Mouse (Mus musculus): ENCODE data around the gene Dynlt1b. TPM values are rescaled to one million over a fixed set of nuclear protein-coding genes. Genes with fewer than 3 reads are reported as not detected.
A peak's percentile ranks its signal among the peaks of the same experiment; 100 is the strongest.
"Not testable (repeated sequence)": the region's sequence is repeated elsewhere in the genome, so short reads cannot be mapped to it uniquely, and the experiment has no call there.

Gene Dynlt1b
- polyA plus RNA-seq, 1 experiment from 2014 or later, result 471 TPM

- H3K4me3 ChIP-seq, H3K4me1 ChIP-seq, H3K9ac ChIP-seq, H3K27me3 ChIP-seq, H3K9me3 ChIP-seq, H3K4me2 ChIP-seq, H3K36me3 ChIP-seq, H3K27ac ChIP-seq: not testable (repeated sequence)
- WGBS, result 11% methylated on average over 9 of the region's 13 CpGs
- peak; percentile 54; the same call in 1 of the 2 replicates for ATAC-seq (ENCODE audit: borderline replicate concordance, extremely low read depth, low FRiP score, low TSS enrichment)
These were observed 30.4 kb upstream of the Dynlt1b start for GRCm38 (mm10) chr17:6399281-6400096.

GRCm38 (mm10) chr17:6400097-6400489 lies 29.8 kb upstream of the Dynlt1b start:
- not testable (repeated sequence) for H3K27me3 ChIP-seq; H3K4me2 ChIP-seq; H3K9ac ChIP-seq; H3K36me3 ChIP-seq; H3K9me3 ChIP-seq; H3K27ac ChIP-seq; H3K4me1 ChIP-seq; ATAC-seq (ENCODE audit: borderline replicate concordance, extremely low read depth, low FRiP score, low TSS enrichment); H3K4me3 ChIP-seq
- WGBS, result 74% methylated on average over 4 of the region's 4 CpGs

GRCm38 (mm10) chr17:6404493-6404892 lies 25.4 kb upstream of the Dynlt1b start:
- not testable (repeated sequence) for H3K4me3 ChIP-seq; H3K9ac ChIP-seq; H3K27me3 ChIP-seq; ATAC-seq (ENCODE audit: borderline replicate concordance, extremely low read depth, low FRiP score, low TSS enrichment); H3K27ac ChIP-seq; H3K4me1 ChIP-seq; H3K9me3 ChIP-seq; H3K4me2 ChIP-seq; H3K36me3 ChIP-seq
- WGBS, result 69% methylated on average over 1 of the region's 1 CpGs

GRCm38 (mm10) chr17:6406972-6407371 lies 22.9 kb upstream of the Dynlt1b start:
- not testable (repeated sequence) for H3K36me3 ChIP-seq, H3K4me3 ChIP-seq, H3K4me2 ChIP-seq, H3K9me3 ChIP-seq, H3K9ac ChIP-seq, H3K4me1 ChIP-seq, H3K27ac ChIP-seq, H3K27me3 ChIP-seq
- WGBS, result 56% methylated on average over 1 of the region's 2 CpGs
- peak; percentile 61; the same call in 1 of the 2 replicates for ATAC-seq (ENCODE audit: borderline replicate concordance, extremely low read depth, low FRiP score, low TSS enrichment)

- not testable (repeated sequence) for H3K4me1 ChIP-seq; H3K9me3 ChIP-seq; H3K4me2 ChIP-seq; H3K9ac ChIP-seq; H3K36me3 ChIP-seq; H3K27me3 ChIP-seq; H3K4me3 ChIP-seq; ATAC-seq (ENCODE audit: borderline replicate concordance, extremely low read depth, low FRiP score, low TSS enrichment); H3K27ac ChIP-seq
- 33% methylated on average over 6 of the region's 6 CpGs for WGBS
These were observed 19.1 kb upstream of the Dynlt1b start for GRCm38 (mm10) chr17:6410713-6411213.

- not testable (repeated sequence) for H3K9me3 ChIP-seq; H3K27me3 ChIP-seq; H3K4me2 ChIP-seq; ATAC-seq (ENCODE audit: borderline replicate concordance, extremely low read depth, low FRiP score, low TSS enrichment); H3K27ac ChIP-seq; H3K36me3 ChIP-seq; H3K4me1 ChIP-seq; H3K4me3 ChIP-seq; H3K9ac ChIP-seq
- 44% methylated on average over 5 of the region's 7 CpGs for WGBS
These were observed 12.8 kb upstream of the Dynlt1b start for GRCm38 (mm10) chr17:6417118-6417517.

GRCm38 (mm10) chr17:6420557-6420956 lies 9.4 kb upstream of the Dynlt1b start:
- H3K9ac ChIP-seq, H3K4me1 ChIP-seq, H3K9me3 ChIP-seq, H3K4me2 ChIP-seq, H3K36me3 ChIP-seq, H3K4me3 ChIP-seq, H3K27ac ChIP-seq, H3K27me3 ChIP-seq: not testable (repeated sequence)
- WGBS, result 63% methylated on average over 1 of the region's 2 CpGs
- peak; percentile 58; the same call in 1 of the 2 replicates for ATAC-seq (ENCODE audit: borderline replicate concordance, extremely low read depth, low FRiP score, low TSS enrichment)

GRCm38 (mm10) chr17:6421547-6422326 lies 8.2 kb upstream of the Dynlt1b start:
- not testable (repeated sequence) for H3K4me3 ChIP-seq; H3K4me1 ChIP-seq; H3K4me2 ChIP-seq; H3K27me3 ChIP-seq; H3K9me3 ChIP-seq; H3K9ac ChIP-seq; H3K27ac ChIP-seq; ATAC-seq (ENCODE audit: borderline replicate concordance, extremely low read depth, low FRiP score, low TSS enrichment); H3K36me3 ChIP-seq
- WGBS, result 56% methylated on average over 14 of the region's 14 CpGs

- not testable (repeated sequence) for H3K9ac ChIP-seq, H3K4me3 ChIP-seq, H3K27ac ChIP-seq, H3K36me3 ChIP-seq, H3K27me3 ChIP-seq, H3K9me3 ChIP-seq, H3K4me1 ChIP-seq, H3K4me2 ChIP-seq
- WGBS, result 53% methylated on average over 2 of the region's 2 CpGs
- 0 out of 2 replicates have a peak, but pooled peaks have one; percentile 8 for ATAC-seq (ENCODE audit: borderline replicate concordance, extremely low read depth, low FRiP score, low TSS enrichment)
These were observed 7.5 kb upstream of the Dynlt1b start for GRCm38 (mm10) chr17:6422370-6422769.

GRCm38 (mm10) chr17:6422805-6423204 lies 7.1 kb upstream of the Dynlt1b start:
- H3K27ac ChIP-seq; H3K9me3 ChIP-seq; H3K36me3 ChIP-seq; H3K9ac ChIP-seq; H3K4me3 ChIP-seq; H3K27me3 ChIP-seq; ATAC-seq (ENCODE audit: borderline replicate concordance, extremely low read depth, low FRiP score, low TSS enrichment); H3K4me2 ChIP-seq; H3K4me1 ChIP-seq: not testable (repeated sequence)
- 56% methylated on average over 3 of the region's 3 CpGs for WGBS

- not testable (repeated sequence) for H3K9ac ChIP-seq, H3K4me2 ChIP-seq
These were observed 5.5 kb upstream of the Dynlt1b start for GRCm38 (mm10) chr17:6424294-6424980.

GRCm38 (mm10) chr17:6425325-6425724 lies 4.6 kb upstream of the Dynlt1b start:
- H3K9me3 ChIP-seq; H3K36me3 ChIP-seq; ATAC-seq (ENCODE audit: borderline replicate concordance, extremely low read depth, low FRiP score, low TSS enrichment); H3K4me1 ChIP-seq; H3K27me3 ChIP-seq; H3K4me3 ChIP-seq; H3K27ac ChIP-seq; H3K4me2 ChIP-seq; H3K9ac ChIP-seq: not testable (repeated sequence)
- WGBS, result 53% methylated on average over 3 of the region's 3 CpGs

More at GRCm38 (mm10) chr17:6424294-6424980, 5.5 kb upstream of the Dynlt1b start:
- WGBS, result 37% methylated on average over 12 of the region's 12 CpGs
- not testable (repeated sequence) for H3K36me3 ChIP-seq, H3K9me3 ChIP-seq, H3K4me1 ChIP-seq, H3K4me3 ChIP-seq, H3K27me3 ChIP-seq
- H3K27ac ChIP-seq, result peak overlapping the region; percentile 51
- peak; percentile 59; the same call in 1 of the 2 replicates for ATAC-seq (ENCODE audit: borderline replicate concordance, extremely low read depth, low FRiP score, low TSS enrichment)
